Mouse (Mus musculus) MEL (cell line): Measurements from ENCODE around the gene Cdip1. TPM values are rescaled to one million over a fixed set of nuclear protein-coding genes. Genes with fewer than 3 reads are reported as not detected.

Experiments
- DNase-seq: peaks from one replicate; pipeline ENCODE4 v3.0.0; 2011; ENCODE audit warnings: low read depth, low spot score
- H3K27ac ChIP-seq: 2 replicates; pipeline ENCODE4 v1.5.1; 2012; ENCODE audit warnings: low read depth, mild to moderate bottlenecking, control low read depth, low read length, moderate library complexity; ENCODE audit not compliant: control insufficient read depth
- H3K27me3 ChIP-seq, 2 experiments: fragments of 150-350 bp in 1 of 2; sonication (generic) in 1 of 2; 2 replicates each; pipeline ENCODE4 v1.6.1; 2012; ENCODE audit warnings: low read length in 2 of 2, mild to moderate bottlenecking in 2 of 2, improper control_type of control experiment in 1 of 2, moderate library complexity in 1 of 2; ENCODE audit not compliant: insufficient read depth in 2 of 2, control insufficient read depth in 1 of 2
- H3K36me3 ChIP-seq, 2 experiments: 2 replicates each; pipeline ENCODE4 v1.6.1; 2012 to 2014; ENCODE audit warnings: low read length in 2 of 2, improper control_type of control experiment in 1 of 2, inconsistent platforms in 1 of 2, mild to moderate bottlenecking in 1 of 2; ENCODE audit not compliant: insufficient read depth in 2 of 2, control insufficient read depth in 1 of 2
- H3K4me1 ChIP-seq, 2 experiments: fragments of 150-350 bp in 1 of 2; sonication (generic) in 1 of 2; 2 replicates each; pipeline ENCODE4 v1.6.1; 2012; ENCODE audit warnings: low read length in 2 of 2, improper control_type of control experiment in 1 of 2, mild to moderate bottlenecking in 1 of 2; ENCODE audit not compliant: insufficient read depth in 2 of 2, control insufficient read depth in 1 of 2
- H3K4me3 ChIP-seq, 2 experiments: fragments of 150-350 bp in 1 of 2; sonication (generic) in 1 of 2; 2 replicates each; pipeline ENCODE4 v1.5.1; 2012; ENCODE audit warnings: low read depth in 2 of 2, low read length in 2 of 2, mild to moderate bottlenecking in 2 of 2, moderate library complexity in 2 of 2, control low read depth in 1 of 2, improper control_type of control experiment in 1 of 2; ENCODE audit not compliant: control insufficient read depth in 1 of 2, insufficient read depth in 1 of 2
- H3K79me2 ChIP-seq: 2 replicates; pipeline ENCODE4 v1.6.1; 2012; ENCODE audit warnings: mild to moderate bottlenecking, low read length, moderate library complexity; ENCODE audit not compliant: control insufficient read depth, poor library complexity, insufficient read depth
- H3K9ac ChIP-seq: 2 replicates; pipeline ENCODE4 v1.6.1; 2012; ENCODE audit warnings: low read depth, mild to moderate bottlenecking, control low read depth, low read length, moderate library complexity; ENCODE audit not compliant: control insufficient read depth, poor library complexity, severe bottlenecking
- H3K9me3 ChIP-seq: fragments of 150-350 bp; sonication (generic); replicated peaks from 2 replicates; pipeline ENCODE4 v1.6.1; 2012; ENCODE audit warnings: mild to moderate bottlenecking, low read length, improper control_type of control experiment, moderate library complexity; ENCODE audit not compliant: insufficient read depth
- BHLHE40 ChIP-seq: IDR thresholded peaks from 2 replicates; pipeline ENCODE4 v1.6.1; 2012; ENCODE audit warnings: low read depth, mild to moderate bottlenecking, inconsistent platforms, low read length, improper control_type of control experiment, borderline replicate concordance
- CHD1 ChIP-seq: IDR thresholded peaks from 2 replicates; pipeline ENCODE4 v1.6.1; 2012; ENCODE audit warnings: low read depth, mild to moderate bottlenecking, inconsistent platforms, low read length, improper control_type of control experiment
- CHD2 ChIP-seq: IDR thresholded peaks from 2 replicates; pipeline ENCODE4 v1.6.1; 2011; ENCODE audit warnings: low read length, improper control_type of control experiment
- CTCF ChIP-seq, 3 experiments: IDR thresholded peaks in 2 of 3; conservative IDR thresholded peaks in 1 of 3; 2 replicates each; pipeline ENCODE4 v1.5.1; 2011 to 2012; ENCODE audit warnings: low read length in 3 of 3, low read depth in 2 of 3, mild to moderate bottlenecking in 2 of 3, improper control_type of control experiment in 1 of 3, inconsistent platforms in 1 of 3, mixed read lengths in 1 of 3, moderate library complexity in 1 of 3; ENCODE audit not compliant: control insufficient read depth in 1 of 3, insufficient read depth in 1 of 3, poor library complexity in 1 of 3, severe bottlenecking in 1 of 3
- ELF1 ChIP-seq: IDR thresholded peaks from 2 replicates; pipeline ENCODE4 v1.6.1; 2014; ENCODE audit warnings: low read depth, mild to moderate bottlenecking, inconsistent platforms, low read length, improper control_type of control experiment, moderate library complexity
- EP300 ChIP-seq, 2 experiments: IDR thresholded peaks; 2 replicates each; pipeline ENCODE4 v1.6.1; 2011; ENCODE audit warnings: improper control_type of control experiment in 2 of 2, low read length in 2 of 2, low read depth in 1 of 2, mild to moderate bottlenecking in 1 of 2
- GATA1 ChIP-seq: IDR thresholded peaks from 2 replicates; pipeline ENCODE4 v1.6.1; 2011; ENCODE audit warnings: low read depth, low read length, improper control_type of control experiment
- HCFC1 ChIP-seq: IDR thresholded peaks from 2 replicates; pipeline ENCODE4 v1.6.1; 2012; ENCODE audit warnings: low read depth, mild to moderate bottlenecking, inconsistent platforms, low read length, improper control_type of control experiment, moderate library complexity
- MAFK ChIP-seq: IDR thresholded peaks from 2 replicates; pipeline ENCODE4 v1.6.1; 2011; ENCODE audit warnings: low read depth, mild to moderate bottlenecking, low read length, improper control_type of control experiment, borderline replicate concordance
- MAZ ChIP-seq: IDR thresholded peaks from 2 replicates; pipeline ENCODE4 v1.6.1; 2012; ENCODE audit warnings: low read depth, mild to moderate bottlenecking, inconsistent platforms, low read length, improper control_type of control experiment
- MXI1 ChIP-seq: IDR thresholded peaks from 2 replicates; pipeline ENCODE4 v1.6.1; 2011; ENCODE audit warnings: mild to moderate bottlenecking, low read depth, low read length, improper control_type of control experiment
- NELFE ChIP-seq: IDR thresholded peaks from 2 replicates; pipeline ENCODE4 v1.6.1; 2011; ENCODE audit warnings: low read depth, low read length, improper control_type of control experiment
- POLR2AphosphoS2 ChIP-seq: IDR thresholded peaks from 2 replicates; pipeline ENCODE4 v1.6.1; 2011; ENCODE audit warnings: low read length, improper control_type of control experiment
- RCOR1 ChIP-seq: IDR thresholded peaks from 2 replicates; pipeline ENCODE4 v1.6.1; 2012; ENCODE audit warnings: low read depth, mild to moderate bottlenecking, inconsistent platforms, low read length, improper control_type of control experiment
- TAL1 ChIP-seq: IDR thresholded peaks from 2 replicates; pipeline ENCODE4 v1.6.1; 2012; ENCODE audit warnings: mild to moderate bottlenecking, inconsistent platforms, low read length, moderate library complexity, mixed read lengths
- UBTF ChIP-seq: IDR thresholded peaks from 2 replicates; pipeline ENCODE4 v1.6.1; 2012; ENCODE audit warnings: low read depth, mild to moderate bottlenecking, inconsistent platforms, low read length, improper control_type of control experiment, moderate library complexity, borderline replicate concordance; ENCODE audit not compliant: insufficient read depth
- ZKSCAN1 ChIP-seq: IDR thresholded peaks from 2 replicates; pipeline ENCODE4 v1.6.1; 2012; ENCODE audit warnings: low read depth, mild to moderate bottlenecking, inconsistent platforms, low read length, improper control_type of control experiment, moderate library complexity
- ZMIZ1 ChIP-seq: IDR thresholded peaks from 2 replicates; pipeline ENCODE4 v1.6.1; 2012; ENCODE audit warnings: low read depth, mild to moderate bottlenecking, inconsistent platforms, low read length, improper control_type of control experiment, moderate library complexity
- polyA plus RNA-seq, 2 experiments: library from polyadenylated mRNA; stranded (reverse) in 1 of 2; unstranded in 1 of 2; fragments of >175 nt in 1 of 2; fragments of >200 nt in 1 of 2; gene quantifications; 2 replicates each; pipeline versions ENCODE4 v1.2.1 to v1.2.4; 2012; ENCODE audit warnings: low replicate concordance in 2 of 2, low read depth in 1 of 2; ENCODE audit not compliant: insufficient read length in 2 of 2, insufficient read depth in 1 of 2, missing spikeins in 1 of 2
- total RNA-seq: library from RNA; depleted of rRNA; stranded (reverse); fragments of 300-350 nt; gene quantifications from 2 replicates; pipeline ENCODE4 v1.2.3, GENCODE M21; 2012

Cdip1 gene
- total and polyA plus RNA-seq, 3 experiments: 24.8 to 97.8 (median 32.8) TPM

GRCm38 (mm10) chr16:4782515-4782914 is 7.6 kb downstream of the Cdip1 start (continued):
- TF ChIP-seq GATA1: peak; percentile 55; the same call in 1 of the 2 replicates
- TF ChIP-seq, all 39 proteins: peak for 6

GRCm38 (mm10) chr16:4781524-4782196 is 8.4 kb downstream of the Cdip1 start:
- Histone ChIP-seq H3K4me1 (peaks cover 3 to 6% of the 10 kb centered on the region in 2 experiments; a peak in 3 of 4 replicates), H3K79me2 (peaks cover 6% of the 10 kb centered on the region; the same call in 1 of the 2 replicates), H3K9me3 (no peaks in the 10 kb centered on the region), H3K4me3 (no peak overlapping the region), H3K36me3 (peaks cover 0 to 7% of the 10 kb centered on the region in 2 experiments; a peak in 1 of 4 replicates), H3K9ac (no peak overlapping the region)
- TF ChIP-seq MXI1 (no peak), EP300 (IDR thresholded peaks at IDR 0.05; ENCODE audit: low read depth in 1 of 2, low read length in 2 of 2) (no peak), UBTF (no peak), NELFE (no peak), HCFC1 (no peak), POLR2AphosphoS2 (no peak), MAZ (no peak), ELF1 (no peak), TAL1 (no peak)
- TF ChIP-seq, all 39 proteins: peak for 0
- Histone ChIP-seq H3K27ac (no peak overlapping the region), H3K27me3 (no peaks in the 10 kb centered on the region)
- DNase-seq: no peak

GRCm38 (mm10) chr16:4778940-4779339 is 11.2 kb downstream of the Cdip1 start:
- no peak overlapping the region for H3K4me3 ChIP-seq
- H3K36me3 ChIP-seq: peaks cover 0 to 7% of the 10 kb centered on the region in 2 experiments; a peak in 2 of 4 replicates
- H3K27me3 ChIP-seq: no peaks in the 10 kb centered on the region
- H3K27ac ChIP-seq: no peak overlapping the region
- peaks cover 9% of the 10 kb centered on the region; the same call in 1 of the 2 replicates for H3K79me2 ChIP-seq
- no peak overlapping the region for H3K9ac ChIP-seq
- no peak for DNase-seq
- no peaks in the 10 kb centered on the region for H3K9me3 ChIP-seq
- H3K4me1 ChIP-seq: peaks cover 3 to 6% of the 10 kb centered on the region in 2 experiments; a peak in 3 of 4 replicates
- TF ChIP-seq ZKSCAN1 (no peak), ELF1 (no peak), CTCF (IDR thresholded peaks at IDR 0.05 in 2 of 3, conservative IDR thresholded peaks at IDR 0.05 in 1 of 3; ENCODE audit: control insufficient read depth in 1 of 3, insufficient read depth in 1 of 3, low read depth in 2 of 3, low read length in 3 of 3, poor library complexity in 1 of 3, severe bottlenecking in 1 of 3) (no peak), RCOR1 (no peak), MAFK (no peak), CHD1 (no peak), MAZ (no peak), EP300 (IDR thresholded peaks at IDR 0.05; ENCODE audit: low read depth in 1 of 2, low read length in 2 of 2) (no peak), CHD2 (no peak), ZMIZ1 (no peak), BHLHE40 (no peak)
